Mouse (Mus musculus) lung, embryonic 15.5 days (tissue): Measurements from ENCODE around the gene Prima1. TPM values are rescaled to one million over a fixed set of nuclear protein-coding genes. Genes with fewer than 3 reads are reported as not detected.

Experiments used
- ATAC-seq: fragments of 200-750 bp; cut with Nextera tagmentation; 2 replicates; pipeline ENCODE4 v1.8.0; 2017; ENCODE audit warnings: moderate number of reproducible peaks, borderline replicate concordance; ENCODE audit not compliant: low FRiP score, low TSS enrichment; ENCODE audit errors: extremely low read depth
- H3K27ac ChIP-seq: fragments of 300-500 bp; sonication (generic); 2 replicates; pipeline ENCODE4 v1.5.1; 2015; ENCODE audit warnings: moderate library complexity, mild to moderate bottlenecking, inconsistent platforms
- H3K27me3 ChIP-seq: fragments of 300-500 bp; sonication (generic); 2 replicates; pipeline ENCODE4 v1.6.1; 2015; ENCODE audit warnings: inconsistent platforms
- H3K36me3 ChIP-seq: fragments of 300-500 bp; sonication (generic); 2 replicates; pipeline ENCODE4 v1.6.1; 2015; ENCODE audit warnings: inconsistent platforms
- H3K4me1 ChIP-seq: fragments of 300-500 bp; sonication (generic); 2 replicates; pipeline ENCODE4 v1.6.1; 2015; ENCODE audit warnings: inconsistent platforms
- H3K4me2 ChIP-seq: fragments of 300-500 bp; sonication (generic); 2 replicates; pipeline ENCODE4 v1.6.1; 2015; ENCODE audit warnings: inconsistent platforms, mild to moderate bottlenecking, moderate library complexity
- H3K4me3 ChIP-seq: fragments of 300-500 bp; sonication (generic); 2 replicates; pipeline ENCODE4 v1.5.1; 2015; ENCODE audit warnings: mild to moderate bottlenecking, inconsistent platforms
- H3K9ac ChIP-seq: fragments of 300-500 bp; sonication (generic); 2 replicates; pipeline ENCODE4 v1.6.1; 2015; ENCODE audit warnings: inconsistent platforms
- H3K9me3 ChIP-seq: fragments of 300-500 bp; sonication (generic); 2 replicates; pipeline ENCODE4 v1.6.1; 2016; ENCODE audit warnings: inconsistent platforms
- WGBS: fragments of 180-500 bp; shearing (Covaris S2); methylation state at CpG from one replicate; pipeline ENCODE4 v1.1.7; 2015; 5-methylcytosine and 5-hydroxymethylcytosine counted together
- polyA plus RNA-seq: library from polyadenylated mRNA; unstranded; fragments of >200 nt; fragmentation: Nextera tagmentation; extraction: Ambion mirVana; gene quantifications from 2 replicates; pipeline ENCODE4 v1.2.1, GENCODE M21; 2015

Gene Prima1
- polyA plus RNA-seq, 1 experiment from 2014 or later, result 0.34 TPM

- H3K36me3 ChIP-seq, result no peaks in the 10 kb centered on the region
- H3K4me2 ChIP-seq, result no peak overlapping the region
- H3K9ac ChIP-seq, result no peak overlapping the region
- no peaks in the 10 kb centered on the region for H3K4me1 ChIP-seq
- 81% methylated on average over 8 of the region's 8 CpGs for WGBS
- ATAC-seq, result no peak
- no peaks in the 10 kb centered on the region for H3K27me3 ChIP-seq
- no peak overlapping the region for H3K27ac ChIP-seq
- H3K9me3 ChIP-seq, result no peaks in the 10 kb centered on the region
- no peak overlapping the region for H3K4me3 ChIP-seq
Measured at GRCm38 (mm10) chr12:103252901-103253434, 11.0 kb upstream of the Prima1 start.

GRCm38 (mm10) chr12:103251151-103251550 lies 9.2 kb upstream of the Prima1 start:
- Histone ChIP-seq H3K27ac (no peak overlapping the region), H3K4me1 (no peaks in the 10 kb centered on the region), H3K4me2 (no peak overlapping the region), H3K4me3 (no peak overlapping the region), H3K9ac (no peak overlapping the region), H3K9me3 (no peaks in the 10 kb centered on the region), H3K27me3 (no peaks in the 10 kb centered on the region), H3K36me3 (no peaks in the 10 kb centered on the region)
- no peak for ATAC-seq
- WGBS, result 66% methylated on average over 5 of the region's 5 CpGs

- Histone ChIP-seq H3K27me3 (0 out of 2 replicates have a peak, but pooled peaks cover 3% of the 10 kb centered on the region), H3K9me3 (no peaks in the 10 kb centered on the region), H3K4me2 (no peak overlapping the region), H3K36me3 (no peaks in the 10 kb centered on the region), H3K4me3 (no peak overlapping the region), H3K9ac (no peak overlapping the region), H3K4me1 (no peaks in the 10 kb centered on the region), H3K27ac (no peak overlapping the region)
- 72% methylated on average over 6 of the region's 6 CpGs for WGBS
- no peak for ATAC-seq
Measured at GRCm38 (mm10) chr12:103250333-103250732, 8.4 kb upstream of the Prima1 start.

GRCm38 (mm10) chr12:103243041-103243440 lies 1.1 kb upstream of the Prima1 start:
- H3K27me3 ChIP-seq, result peaks cover 59% of the 10 kb centered on the region
- no peaks in the 10 kb centered on the region for H3K36me3 ChIP-seq
- H3K4me2 ChIP-seq, result peak overlapping the region; percentile 98
- H3K4me3 ChIP-seq, result peak overlapping the region; percentile 70
- H3K27ac ChIP-seq, result no peak overlapping the region
- H3K4me1 ChIP-seq, result peaks cover 14% of the 10 kb centered on the region
- no peaks in the 10 kb centered on the region for H3K9me3 ChIP-seq
- 8% methylated on average over 11 of the region's 11 CpGs for WGBS
- ATAC-seq, result no peak
- no peak overlapping the region for H3K9ac ChIP-seq

GRCm38 (mm10) chr12:103242591-103243025 lies 658 bp upstream of the Prima1 start:
- no peaks in the 10 kb centered on the region for H3K9me3 ChIP-seq
- peak overlapping the region; percentile 56 for H3K9ac ChIP-seq
- H3K27ac ChIP-seq, result peak overlapping the region; percentile 53; the same call in 1 of the 2 replicates
- H3K36me3 ChIP-seq, result no peaks in the 10 kb centered on the region
- H3K4me1 ChIP-seq, result peaks cover 14% of the 10 kb centered on the region
- peak overlapping the region; percentile 70 for H3K4me3 ChIP-seq
- 1% methylated on average over 34 of the region's 34 CpGs for WGBS
- H3K27me3 ChIP-seq, result peaks cover 59% of the 10 kb centered on the region
- peak; percentile 72; the same call in 1 of the 2 replicates for ATAC-seq
- H3K4me2 ChIP-seq, result peak overlapping the region; percentile 98

GRCm38 (mm10) chr12:103241311-103242082 lies 453 bp downstream of the Prima1 start:
- Histone ChIP-seq H3K4me1 (peaks cover 14% of the 10 kb centered on the region), H3K9me3 (no peaks in the 10 kb centered on the region), H3K27me3 (peaks cover 59% of the 10 kb centered on the region), H3K9ac (peak overlapping the region; percentile 56), H3K36me3 (no peaks in the 10 kb centered on the region), H3K27ac (no peak overlapping the region), H3K4me3 (peak overlapping the region; percentile 70), H3K4me2 (peak overlapping the region; percentile 98)
- 11% methylated on average over 36 of the region's 36 CpGs for WGBS
- peak; percentile 13; the same call in 1 of the 2 replicates for ATAC-seq

GRCm38 (mm10) chr12:103238924-103239460 lies 3.0 kb downstream of the Prima1 start:
- ATAC-seq, result no peak
- Histone ChIP-seq H3K4me2 (no peak overlapping the region), H3K4me1 (peaks cover 14% of the 10 kb centered on the region), H3K9me3 (no peaks in the 10 kb centered on the region), H3K27me3 (peaks cover 43% of the 10 kb centered on the region), H3K27ac (no peak overlapping the region), H3K9ac (no peak overlapping the region), H3K4me3 (no peak overlapping the region), H3K36me3 (no peaks in the 10 kb centered on the region)
- 36% methylated on average over 7 of the region's 7 CpGs for WGBS

- Histone ChIP-seq H3K27ac (no peak overlapping the region), H3K4me3 (no peak overlapping the region), H3K4me1 (no peaks in the 10 kb centered on the region), H3K27me3 (peaks cover 13% of the 10 kb centered on the region), H3K9me3 (no peaks in the 10 kb centered on the region), H3K36me3 (no peaks in the 10 kb centered on the region), H3K4me2 (no peak overlapping the region), H3K9ac (no peak overlapping the region)
- ATAC-seq, result no peak
- WGBS, result 55% methylated on average over 2 of the region's 2 CpGs
Measured at GRCm38 (mm10) chr12:103235856-103236255, 6.1 kb downstream of the Prima1 start.

GRCm38 (mm10) chr12:103235251-103235650 lies 6.7 kb downstream of the Prima1 start:
- Histone ChIP-seq H3K9ac (no peak overlapping the region), H3K4me3 (no peak overlapping the region), H3K4me1 (no peaks in the 10 kb centered on the region), H3K27ac (no peak overlapping the region), H3K27me3 (peaks cover 7% of the 10 kb centered on the region; the same call in 1 of the 2 replicates), H3K36me3 (no peaks in the 10 kb centered on the region), H3K9me3 (no peaks in the 10 kb centered on the region), H3K4me2 (no peak overlapping the region)
- WGBS, result 64% methylated on average over 10 of the region's 10 CpGs
- no peak for ATAC-seq

GRCm38 (mm10) chr12:103229058-103229457 lies 12.9 kb downstream of the Prima1 start:
- Histone ChIP-seq H3K4me1 (no peaks in the 10 kb centered on the region), H3K4me3 (no peak overlapping the region), H3K27ac (no peak overlapping the region), H3K9ac (no peak overlapping the region), H3K4me2 (no peak overlapping the region), H3K36me3 (no peaks in the 10 kb centered on the region), H3K9me3 (no peaks in the 10 kb centered on the region), H3K27me3 (no peaks in the 10 kb centered on the region)
- ATAC-seq, result no peak
- WGBS, result 54% methylated on average over 4 of the region's 4 CpGs

- no peak for ATAC-seq
Measured at GRCm38 (mm10) chr12:103226121-103226520, 15.8 kb downstream of the Prima1 start.

GRCm38 (mm10) chr12:103223671-103224070 lies 18.3 kb downstream of the Prima1 start:
- WGBS, result 86% methylated on average over 9 of the region's 9 CpGs
- ATAC-seq, result no peak
- Histone ChIP-seq H3K27ac (no peak overlapping the region), H3K36me3 (no peaks in the 10 kb centered on the region), H3K4me1 (no peaks in the 10 kb centered on the region), H3K9ac (no peak overlapping the region), H3K4me3 (no peak overlapping the region), H3K9me3 (no peaks in the 10 kb centered on the region), H3K27me3 (no peaks in the 10 kb centered on the region), H3K4me2 (no peak overlapping the region)

More at GRCm38 (mm10) chr12:103226121-103226520, 15.8 kb downstream of the Prima1 start:
- H3K4me2 ChIP-seq, result no peak overlapping the region
- no peak overlapping the region for H3K27ac ChIP-seq
- H3K27me3 ChIP-seq, result no peaks in the 10 kb centered on the region
- 56% methylated on average over 4 of the region's 4 CpGs for WGBS
- no peak overlapping the region for H3K9ac ChIP-seq
- H3K36me3 ChIP-seq, result no peaks in the 10 kb centered on the region
- H3K4me1 ChIP-seq, result no peaks in the 10 kb centered on the region
- H3K4me3 ChIP-seq, result no peak overlapping the region
- H3K9me3 ChIP-seq, result no peaks in the 10 kb centered on the region
